Mouse (Mus musculus) kidney, adult 2 months (tissue): ENCODE results near the gene Paxbp1.

Source experiments
- CTCF ChIP-seq: fragments of 200-500 bp; conservative IDR thresholded peaks from 2 replicates; pipeline ENCODE4 v1.5.1; 2011; ENCODE audit warnings: low read depth, mild to moderate bottlenecking, control low read depth, low read length, moderate library complexity, mixed read lengths; ENCODE audit not compliant: insufficient read depth, insufficient read length
- POLR2A ChIP-seq: fragments of 200-500 bp; IDR thresholded peaks from one replicate; pipeline ENCODE4 v1.6.1; 2011; ENCODE audit warnings: low read depth, low read length, control low read depth

- TF ChIP-seq CTCF (no peak), POLR2A (no peak)
Observed at GRCm38 (mm10) chr16:91001098-91001497, 43.2 kb downstream of the Paxbp1 start.
